Mouse (Mus musculus) thymus, adult 2 months (tissue): ENCODE measurements around the gene Cyb5d1.
A peak's percentile ranks its signal among the peaks of the same experiment; 100 is the strongest.

ENCODE experiments used
- CTCF ChIP-seq: fragments of 200-500 bp; IDR thresholded peaks from 2 replicates; pipeline ENCODE4 v1.5.1; 2012; ENCODE audit warnings: mild to moderate bottlenecking, control low read depth, low read length, moderate library complexity, borderline replicate concordance; ENCODE audit not compliant: control insufficient read depth, poor library complexity, insufficient read depth; ENCODE audit errors: extremely low read depth
- POLR2A ChIP-seq: fragments of 200-500 bp; IDR thresholded peaks from 2 replicates; pipeline ENCODE4 v1.6.1; 2012; ENCODE audit warnings: mild to moderate bottlenecking, low read length, control low read depth, moderate library complexity; ENCODE audit not compliant: control insufficient read depth, poor library complexity, insufficient read depth; ENCODE audit errors: extremely low read depth

- TF ChIP-seq CTCF (0 out of 2 replicates have a peak, but pooled peaks have one; percentile 7), POLR2A (no peak; the same call in 1 of the 2 replicates)
Observed at GRCm38 (mm10) chr11:69410310-69411072, 15.1 kb upstream of the Cyb5d1 start.
